Mouse (Mus musculus) liver, embryonic 12.5 days (tissue): ENCODE measurements around the gene Ppfia3. TPM values are rescaled to one million over a fixed set of nuclear protein-coding genes. Genes with fewer than 3 reads are reported as not detected.

ENCODE experiments used
- ATAC-seq: fragments of 200-750 bp; cut with Nextera tagmentation; 2 replicates; pipeline ENCODE4 v1.8.0; 2017; ENCODE audit warnings: moderate number of reproducible peaks, mild to moderate bottlenecking, moderate library complexity
- H3K27ac ChIP-seq: fragments of 300-500 bp; sonication (generic); 2 replicates; pipeline ENCODE4 v1.5.1; 2016; ENCODE audit warnings: mild to moderate bottlenecking
- H3K27me3 ChIP-seq: fragments of 300-500 bp; sonication (generic); replicated peaks from 2 replicates; pipeline ENCODE4 v1.6.1; 2016; ENCODE audit warnings: mild to moderate bottlenecking, moderate library complexity
- H3K36me3 ChIP-seq: fragments of 300-500 bp; sonication (generic); 2 replicates; pipeline ENCODE4 v1.6.1; 2016; ENCODE audit warnings: mild to moderate bottlenecking, moderate library complexity
- H3K4me1 ChIP-seq: fragments of 300-500 bp; sonication (generic); 2 replicates; pipeline ENCODE4 v1.6.1; 2016
- H3K4me2 ChIP-seq: fragments of 300-500 bp; sonication (generic); 2 replicates; pipeline ENCODE4 v1.6.1; 2016; ENCODE audit warnings: mild to moderate bottlenecking, moderate library complexity
- H3K4me3 ChIP-seq: fragments of 300-500 bp; sonication (generic); 2 replicates; pipeline ENCODE4 v1.5.1; 2016; ENCODE audit warnings: mild to moderate bottlenecking, moderate library complexity
- H3K9ac ChIP-seq: fragments of 300-500 bp; sonication (generic); 2 replicates; pipeline ENCODE4 v1.6.1; 2016; ENCODE audit warnings: mild to moderate bottlenecking, moderate library complexity
- H3K9me3 ChIP-seq: fragments of 300-500 bp; sonication (generic); replicated peaks from 2 replicates; pipeline ENCODE4 v1.6.1; 2016; ENCODE audit warnings: mild to moderate bottlenecking, moderate library complexity
- WGBS: fragments of 180-500 bp; shearing (Covaris S2); methylation state at CpG from one replicate; pipeline ENCODE4 v1.1.7; 2016; ENCODE audit not compliant: insufficient replicate concordance; 5-methylcytosine and 5-hydroxymethylcytosine counted together
- polyA plus RNA-seq: library from polyadenylated mRNA; unstranded; fragments of >200 nt; fragmentation: Nextera tagmentation; extraction: Ambion mirVana; gene quantifications from 2 replicates; pipeline ENCODE4 v1.2.1, GENCODE M21; 2016

Ppfia3 gene
- polyA plus RNA-seq, 1 experiment from 2014 or later, result 0.37 TPM

DNA sequence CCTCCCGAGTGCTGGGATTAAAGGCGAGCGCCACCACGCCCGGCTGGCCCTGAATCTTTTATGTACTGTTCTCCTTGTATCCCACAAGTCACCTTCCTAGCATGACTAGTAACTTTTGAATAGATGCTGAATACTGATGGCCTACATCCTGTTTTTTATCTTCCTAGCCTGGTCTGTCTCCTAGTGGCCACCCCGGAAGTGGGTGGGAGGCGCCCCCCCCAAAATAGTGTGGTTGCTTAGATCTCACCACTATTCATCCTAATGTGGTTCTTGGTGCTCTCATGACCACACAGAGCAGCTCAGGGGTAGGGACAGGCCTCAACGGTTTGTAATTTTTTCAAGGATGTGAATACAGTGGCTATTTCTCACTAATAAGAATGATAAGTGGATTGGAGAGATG, 7.8 kb upstream of the Ppfia3 start:
- WGBS, result 75% methylated on average over 8 of the region's 8 CpGs

DNA sequence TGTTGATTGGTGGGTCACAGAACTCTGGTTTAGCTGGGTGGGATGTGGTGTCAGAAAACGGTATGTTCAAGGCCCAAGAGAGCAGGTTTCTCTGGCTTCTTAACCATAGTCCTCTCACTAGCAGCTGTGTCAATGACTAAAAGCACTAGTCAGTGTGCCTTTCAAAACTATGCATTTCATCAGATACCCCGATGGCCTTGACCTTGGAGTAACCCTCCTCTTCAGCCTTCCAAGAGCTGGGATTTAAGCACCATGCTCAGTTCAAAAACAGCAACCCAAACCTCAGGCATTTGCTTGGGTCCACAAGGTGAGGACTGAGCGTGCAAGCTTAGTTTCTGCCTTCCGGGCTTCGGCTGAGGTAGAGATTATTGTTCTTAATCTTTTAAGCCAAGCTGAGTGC, 5.6 kb upstream of the Ppfia3 start:
- H3K9ac ChIP-seq, result no peak overlapping the region
- H3K4me3 ChIP-seq, result no peak overlapping the region
- H3K36me3 ChIP-seq, result peaks cover 56% of the 10 kb centered on the region
- 78% methylated on average over 5 of the region's 5 CpGs for WGBS
- H3K27me3 ChIP-seq, result peaks cover 31% of the 10 kb centered on the region
- no peak overlapping the region for H3K27ac ChIP-seq
- H3K4me2 ChIP-seq, result no peak overlapping the region
- ATAC-seq, result no peak
- H3K9me3 ChIP-seq, result no peaks in the 10 kb centered on the region
- H3K4me1 ChIP-seq, result peaks cover 42% of the 10 kb centered on the region

More for the DNA sequence above, 7.8 kb upstream of the Ppfia3 start:
- peaks cover 20% of the 10 kb centered on the region for H3K4me1 ChIP-seq
- H3K4me3 ChIP-seq, result no peak overlapping the region
- H3K27me3 ChIP-seq, result peaks cover 10% of the 10 kb centered on the region
- H3K9ac ChIP-seq, result no peak overlapping the region
- H3K27ac ChIP-seq, result no peak overlapping the region
- no peak for ATAC-seq
- no peaks in the 10 kb centered on the region for H3K9me3 ChIP-seq
- H3K36me3 ChIP-seq, result peaks cover 78% of the 10 kb centered on the region
- no peak overlapping the region for H3K4me2 ChIP-seq

DNA sequence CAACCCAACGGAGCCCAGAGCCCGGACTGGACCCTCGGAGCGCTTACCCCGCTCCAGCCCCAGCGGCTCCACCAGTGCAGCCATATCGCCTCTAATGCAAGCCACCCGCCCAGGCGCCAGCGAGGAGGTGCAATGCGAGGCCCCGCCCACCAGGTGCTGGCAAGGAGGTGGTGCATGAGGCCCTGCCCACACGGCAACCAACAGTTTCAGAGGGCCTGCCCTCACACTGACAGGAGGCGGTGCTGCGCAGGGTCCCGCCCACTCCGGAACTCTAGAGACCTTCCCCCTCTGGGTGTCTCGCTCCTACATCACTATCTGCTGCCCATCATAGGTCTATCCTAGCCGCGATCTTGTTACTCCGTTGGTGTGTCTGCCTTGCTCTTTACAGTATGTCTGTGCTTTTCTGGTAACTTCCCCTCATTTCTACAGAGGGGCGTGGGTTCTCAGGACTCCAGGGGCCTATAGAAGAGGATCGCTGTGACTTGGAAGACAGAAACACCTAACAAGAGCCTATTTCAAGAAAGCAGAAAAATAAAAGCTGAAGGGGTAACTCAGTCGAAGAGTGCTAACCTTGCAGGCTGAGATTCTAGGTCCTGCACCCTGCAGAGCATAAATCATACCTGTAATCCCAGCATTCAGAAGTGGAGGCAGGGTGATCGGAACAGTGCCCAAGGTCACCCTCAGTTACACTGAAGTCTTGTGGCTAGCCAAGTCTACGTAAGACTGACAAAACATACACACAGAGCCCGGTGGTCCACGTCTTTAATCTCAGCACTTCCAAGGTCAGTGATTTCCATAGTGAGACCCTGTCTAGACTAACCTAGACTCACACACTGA, 3.9 kb upstream of the Ppfia3 start, which contains the start of gene Lin7b:
TSS of gene Lin7b (minus strand) at position 109 of the 837 bp plus-strand sequence.
- H3K27ac ChIP-seq, result 0 out of 2 replicates have a peak within 1 kb of the TSS, but pooled peaks have one; percentile 4
- H3K9me3 ChIP-seq, result no peaks in the 10 kb centered on the region
- H3K4me1 ChIP-seq, result peaks cover 55% of the 10 kb centered on the region
- peak; percentile 79 for ATAC-seq
- peak within 1 kb of the TSS; percentile 58 for H3K4me3 ChIP-seq
- H3K27me3 ChIP-seq, result peaks cover 43% of the 10 kb centered on the region
- H3K36me3 ChIP-seq, result peaks cover 39% of the 10 kb centered on the region
- peak within 1 kb of the TSS; percentile 69 for H3K9ac ChIP-seq
- WGBS, result 8% methylated on average over 28 of the region's 28 CpGs
- H3K4me2 ChIP-seq, result peak within 1 kb of the TSS; percentile 96

DNA sequence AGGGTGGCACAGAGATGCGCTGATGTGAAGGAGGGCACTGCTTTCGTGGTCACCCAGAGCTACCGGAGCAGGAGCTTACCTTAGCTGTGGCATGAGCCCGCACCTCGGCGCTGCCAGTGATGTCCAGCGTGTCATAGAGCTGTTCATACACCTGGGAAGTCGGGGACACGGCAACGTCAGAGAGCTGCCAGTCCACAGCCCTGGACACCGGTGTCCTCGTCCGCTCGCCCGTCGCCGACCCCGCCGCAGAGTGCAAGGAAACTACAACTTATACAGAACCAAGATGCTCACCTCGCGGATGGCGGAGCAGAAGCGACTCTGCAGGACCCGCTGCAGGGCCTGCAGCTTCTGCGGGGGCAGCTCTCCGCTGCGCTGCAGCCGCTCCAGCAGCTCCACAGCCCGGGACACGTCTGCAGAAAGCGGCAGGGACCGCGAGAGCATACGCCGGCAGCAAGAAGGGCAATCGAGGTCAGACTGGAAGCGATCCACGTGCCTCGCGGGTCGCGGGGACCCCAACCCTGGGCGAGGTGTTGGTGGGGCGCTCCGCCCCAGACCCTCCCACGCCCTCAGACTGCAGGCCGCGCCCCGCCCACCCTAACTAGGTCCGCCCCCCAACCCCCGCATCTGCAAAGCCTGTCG, 3.1 kb upstream of the Ppfia3 start:
- ATAC-seq, result no peak
- Histone ChIP-seq H3K4me1 (peaks cover 55% of the 10 kb centered on the region), H3K9me3 (no peaks in the 10 kb centered on the region), H3K36me3 (peaks cover 33% of the 10 kb centered on the region), H3K4me2 (peak overlapping the region; percentile 96), H3K27me3 (peaks cover 50% of the 10 kb centered on the region), H3K4me3 (peak overlapping the region; percentile 58), H3K27ac (no peak overlapping the region), H3K9ac (peak overlapping the region; percentile 69)
- 10% methylated on average over 49 of the region's 52 CpGs for whole genome bisulfite sequencing

- Histone ChIP-seq H3K9me3 (no peaks in the 10 kb centered on the region), H3K27me3 (peaks cover 58% of the 10 kb centered on the region), H3K4me2 (no peak overlapping the region; the same call in 1 of the 2 replicates), H3K4me1 (peaks cover 55% of the 10 kb centered on the region), H3K27ac (no peak overlapping the region), H3K9ac (no peak overlapping the region), H3K4me3 (no peak overlapping the region), H3K36me3 (peaks cover 26% of the 10 kb centered on the region)
- 57% methylated on average over 16 of the region's 16 CpGs for WGBS
- no peak for ATAC-seq
Measured at GRCm38 (mm10) chr7:45369022-45369745, 2.4 kb upstream of the Ppfia3 start.

GRCm38 (mm10) chr7:45368178-45368577, 1.4 kb upstream of the Ppfia3 start:
- Histone ChIP-seq H3K27me3 (peaks cover 68% of the 10 kb centered on the region), H3K4me2 (peak overlapping the region; percentile 96), H3K4me1 (peaks cover 55% of the 10 kb centered on the region), H3K9ac (peak overlapping the region; percentile 75), H3K9me3 (no peaks in the 10 kb centered on the region), H3K4me3 (peak overlapping the region; percentile 58), H3K36me3 (peaks cover 16% of the 10 kb centered on the region), H3K27ac (no peak overlapping the region)
- 77% methylated on average over 15 of the region's 15 CpGs for WGBS
- ATAC-seq, result no peak

DNA sequence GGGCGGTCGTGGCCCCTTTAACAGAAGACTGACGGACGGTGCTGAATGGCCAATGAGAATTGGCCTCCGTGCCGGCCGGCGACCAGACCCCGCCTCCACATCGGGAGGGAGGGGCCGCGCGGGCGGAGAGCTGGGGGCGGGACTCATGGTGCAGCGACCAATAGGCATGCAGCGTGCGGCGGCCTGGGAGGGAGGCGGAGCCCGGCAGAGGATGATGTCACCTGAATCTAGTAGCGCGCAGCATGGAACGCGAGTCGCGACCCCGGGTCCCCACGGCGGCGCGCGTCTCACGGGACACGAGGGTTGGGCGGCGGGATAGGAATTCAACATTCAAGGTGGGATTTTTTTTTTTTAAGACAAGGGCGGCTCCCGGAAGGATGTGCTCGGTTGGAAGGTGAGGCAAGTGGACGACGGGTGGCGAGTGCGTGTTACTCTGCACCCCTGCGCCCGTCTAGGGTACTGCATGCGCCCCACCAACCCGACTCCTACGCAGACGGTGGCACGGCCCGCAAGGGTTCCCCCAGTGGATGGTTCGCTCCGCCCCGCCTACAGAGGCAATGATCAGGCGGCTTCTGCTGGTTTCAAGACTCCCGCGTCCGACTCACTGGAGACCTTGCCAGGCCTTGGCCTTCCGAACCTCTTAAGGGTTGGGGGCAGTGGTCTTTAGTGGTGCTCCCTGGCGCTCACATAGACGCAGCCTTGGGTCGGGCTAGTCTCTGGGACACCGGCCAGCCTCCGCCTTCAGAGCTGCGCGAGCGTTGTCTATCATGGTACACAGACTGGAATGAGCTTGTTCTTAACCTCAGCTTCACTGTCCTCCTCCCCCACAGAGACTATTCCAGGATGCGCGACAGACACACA, 431 bp upstream of the Ppfia3 start:
- Histone ChIP-seq H3K9ac (peak overlapping the region; percentile 75), H3K27me3 (peaks cover 77% of the 10 kb centered on the region), H3K4me1 (peaks cover 62% of the 10 kb centered on the region), H3K4me2 (peak overlapping the region; percentile 96), H3K36me3 (peaks cover 7% of the 10 kb centered on the region), H3K27ac (peak overlapping the region; percentile 57; the same call in 1 of the 2 replicates), H3K4me3 (peak overlapping the region; percentile 58), H3K9me3 (no peaks in the 10 kb centered on the region)
- 2% methylated on average over 70 of the region's 70 CpGs for WGBS
- ATAC-seq, result peak; percentile 80

GRCm38 (mm10) chr7:45365742-45366651, 822 bp downstream of the Ppfia3 start:
- Histone ChIP-seq H3K27me3 (peaks cover 90% of the 10 kb centered on the region), H3K4me2 (peak overlapping the region; percentile 96), H3K9ac (peak overlapping the region; percentile 59), H3K27ac (no peak overlapping the region), H3K4me1 (peaks cover 68% of the 10 kb centered on the region), H3K4me3 (peak overlapping the region; percentile 58), H3K36me3 (no peaks in the 10 kb centered on the region), H3K9me3 (no peaks in the 10 kb centered on the region)
- WGBS, result 5% methylated on average over 35 of the region's 35 CpGs
- no peak for ATAC-seq

GRCm38 (mm10) chr7:45363983-45364382, 2.8 kb downstream of the Ppfia3 start:
- no peaks in the 10 kb centered on the region for H3K36me3 ChIP-seq
- ATAC-seq, result no peak
- no peak overlapping the region for H3K9ac ChIP-seq
- 29% methylated on average over 2 of the region's 2 CpGs for WGBS
- peaks cover 93% of the 10 kb centered on the region for H3K27me3 ChIP-seq
- H3K27ac ChIP-seq, result no peak overlapping the region
- no peak overlapping the region for H3K4me2 ChIP-seq
- H3K4me1 ChIP-seq, result peaks cover 53% of the 10 kb centered on the region
- H3K4me3 ChIP-seq, result no peak overlapping the region
- H3K9me3 ChIP-seq, result no peaks in the 10 kb centered on the region

DNA sequence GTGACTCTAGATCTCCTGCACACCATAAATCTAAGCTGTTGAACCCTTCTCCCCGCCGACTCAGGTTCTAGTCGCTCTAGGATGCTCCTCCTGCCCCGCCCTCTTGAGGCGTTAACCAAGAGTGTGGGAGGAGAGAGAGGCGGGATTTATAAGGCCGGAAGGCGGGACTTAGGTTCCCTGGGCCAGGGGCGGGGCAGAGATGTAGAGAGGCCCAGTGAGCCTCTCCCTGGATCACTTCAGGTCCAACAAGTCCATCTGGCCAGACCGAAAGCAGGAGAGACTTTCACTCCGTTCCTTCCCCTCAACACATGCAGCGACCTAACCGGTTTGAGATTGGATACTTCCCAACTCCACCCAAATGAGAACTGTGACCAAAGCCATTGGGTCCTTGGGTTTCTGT, 4.0 kb downstream of the Ppfia3 start:
- no peaks in the 10 kb centered on the region for H3K9me3 ChIP-seq
- H3K4me1 ChIP-seq, result peaks cover 42% of the 10 kb centered on the region
- H3K27ac ChIP-seq, result no peak overlapping the region
- no peak overlapping the region for H3K4me2 ChIP-seq
- H3K4me3 ChIP-seq, result no peak overlapping the region
- no peak overlapping the region for H3K9ac ChIP-seq
- H3K27me3 ChIP-seq, result peaks cover 89% of the 10 kb centered on the region
- H3K36me3 ChIP-seq, result no peaks in the 10 kb centered on the region
- 5% methylated on average over 13 of the region's 13 CpGs for WGBS
- no peak for ATAC-seq
